Mouse (Mus musculus) embryonic facial prominence, embryonic 15.5 days (tissue): ENCODE data around the gene Hsp90b1. TPM values are rescaled to one million over a fixed set of nuclear protein-coding genes. Genes with fewer than 3 reads are reported as not detected.
"Not testable (repeated sequence)": the region's sequence is repeated elsewhere in the genome, so short reads cannot be mapped to it uniquely, and the experiment has no call there.

Source experiments
- ATAC-seq: fragments of 200-750 bp; cut with Nextera tagmentation; 2 replicates; pipeline ENCODE4 v1.8.0; 2017; ENCODE audit warnings: low read depth, moderate TSS enrichment; ENCODE audit not compliant: insufficient number of reproducible peaks, low FRiP score, low TSS enrichment
- H3K27ac ChIP-seq: fragments of 300-500 bp; sonication (generic); replicated peaks from 2 replicates; pipeline ENCODE4 v1.5.1; 2015; ENCODE audit warnings: mild to moderate bottlenecking, inconsistent platforms
- H3K27me3 ChIP-seq: fragments of 300-500 bp; sonication (generic); 2 replicates; pipeline ENCODE4 v1.6.1; 2015; ENCODE audit warnings: inconsistent platforms
- H3K36me3 ChIP-seq: fragments of 300-500 bp; sonication (generic); 2 replicates; pipeline ENCODE4 v1.6.1; 2015; ENCODE audit warnings: mild to moderate bottlenecking, inconsistent platforms
- H3K4me1 ChIP-seq: fragments of 300-500 bp; sonication (generic); 2 replicates; pipeline ENCODE4 v1.6.1; 2015; ENCODE audit warnings: inconsistent platforms
- H3K4me2 ChIP-seq: fragments of 300-500 bp; sonication (generic); replicated peaks from 2 replicates; pipeline ENCODE4 v1.6.1; 2015; ENCODE audit warnings: mild to moderate bottlenecking, inconsistent platforms
- H3K4me3 ChIP-seq: fragments of 300-500 bp; sonication (generic); replicated peaks from 2 replicates; pipeline ENCODE4 v1.5.1; 2015; ENCODE audit warnings: mild to moderate bottlenecking, inconsistent platforms
- H3K9ac ChIP-seq: fragments of 300-500 bp; sonication (generic); 2 replicates; pipeline ENCODE4 v1.6.1; 2015; ENCODE audit warnings: inconsistent platforms
- H3K9me3 ChIP-seq: fragments of 300-500 bp; sonication (generic); replicated peaks from 2 replicates; pipeline ENCODE4 v1.6.1; 2016; ENCODE audit warnings: inconsistent platforms
- WGBS: fragments of 180-500 bp; shearing (Covaris S2); methylation state at CpG from one replicate; pipeline ENCODE4 v1.1.7; 2015; 5-methylcytosine and 5-hydroxymethylcytosine counted together
- polyA plus RNA-seq: library from polyadenylated mRNA; unstranded; fragments of >200 nt; fragmentation: Nextera tagmentation; extraction: Ambion mirVana; gene quantifications from 2 replicates; pipeline ENCODE4 v1.2.1, GENCODE M21; 2015

Gene Hsp90b1
- polyA plus RNA-seq, 1 experiment from 2014 or later: 610 TPM

- Histone ChIP-seq H3K9me3 (no peaks in the 10 kb centered on the region), H3K9ac (peak overlapping the region; percentile 92), H3K4me1 (peaks cover 45% of the 10 kb centered on the region), H3K27ac (peak overlapping the region; percentile 96), H3K4me3 (peak overlapping the region; percentile 94), H3K27me3 (no peaks in the 10 kb centered on the region), H3K36me3 (peaks cover 32% of the 10 kb centered on the region), H3K4me2 (peak overlapping the region; percentile 73)
- WGBS: 0% methylated on average over 33 of the region's 33 CpGs
- ATAC-seq: no peak
These were observed 619 bp downstream of the Hsp90b1 start for GRCm38 (mm10) chr10:86704589-86705191.

DNA sequence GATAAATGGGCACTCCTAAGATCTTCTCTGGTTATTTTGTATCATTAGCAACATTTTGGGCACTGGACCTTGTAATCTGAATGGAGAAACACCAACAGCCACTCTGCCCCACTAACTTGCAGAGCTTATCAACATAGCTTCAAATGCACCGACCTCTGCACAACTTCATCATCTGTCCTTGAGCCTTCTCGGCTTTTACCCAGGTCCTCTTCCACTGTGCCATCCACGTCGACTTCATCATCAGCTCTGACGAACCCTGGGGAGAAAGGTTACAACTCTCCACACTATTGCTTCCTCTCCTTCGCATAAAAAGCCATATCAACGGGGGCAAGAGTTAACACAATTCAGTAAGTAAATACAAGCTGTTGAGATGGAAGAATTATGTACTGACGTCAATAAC lies 1.2 kb downstream of the Hsp90b1 start:
- Histone ChIP-seq H3K27ac (no peak overlapping the region), H3K4me1 (peaks cover 50% of the 10 kb centered on the region), H3K36me3 (peaks cover 37% of the 10 kb centered on the region), H3K27me3 (no peaks in the 10 kb centered on the region), H3K9me3 (no peaks in the 10 kb centered on the region), H3K9ac (peak overlapping the region; percentile 92), H3K4me2 (peak overlapping the region; percentile 73), H3K4me3 (peak overlapping the region; percentile 94)
- 6% methylated on average over 8 of the region's 8 CpGs for WGBS
- no peak for ATAC-seq

GRCm38 (mm10) chr10:86703375-86703774 lies 1.9 kb downstream of the Hsp90b1 start:
- Histone ChIP-seq H3K4me1 (peaks cover 50% of the 10 kb centered on the region), H3K4me3 (peak overlapping the region; percentile 94), H3K4me2 (peak overlapping the region; percentile 73), H3K27me3 (no peaks in the 10 kb centered on the region), H3K9ac (0 out of 2 replicates have a peak overlapping the region, but pooled peaks have one; percentile 92), H3K9me3 (no peaks in the 10 kb centered on the region), H3K27ac (no peak overlapping the region), H3K36me3 (peaks cover 43% of the 10 kb centered on the region)
- 56% methylated on average over 4 of the region's 4 CpGs for WGBS
- ATAC-seq: no peak

DNA sequence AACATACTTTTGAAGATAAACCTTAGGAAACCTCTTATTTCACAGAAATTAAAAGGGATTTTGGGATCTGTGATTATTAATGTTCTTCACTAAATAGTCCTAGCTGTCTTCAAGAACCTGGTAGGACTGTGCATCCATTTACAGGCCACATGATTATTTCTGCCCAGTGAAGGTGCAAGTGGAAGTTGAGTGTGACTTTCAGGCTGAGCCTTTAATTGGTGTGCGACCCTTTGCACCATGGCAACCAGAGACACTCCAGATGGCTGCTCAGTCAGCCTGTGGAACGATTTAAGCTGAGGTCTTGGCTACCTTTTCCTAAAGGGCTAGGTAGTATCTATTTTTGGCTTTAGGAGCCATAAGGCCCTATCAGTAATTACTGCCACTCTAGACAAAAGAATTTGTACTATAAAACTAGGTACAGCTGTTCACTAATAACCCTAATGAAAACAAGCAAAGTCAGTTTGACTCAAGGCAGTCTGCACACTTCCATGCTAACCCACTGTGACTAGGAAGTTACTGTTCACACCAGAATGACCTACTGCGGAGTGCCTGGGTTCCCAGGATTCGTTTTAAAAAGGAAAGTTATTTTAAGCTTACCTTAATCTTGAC lies 2.9 kb downstream of the Hsp90b1 start:
- H3K9ac ChIP-seq: no peak overlapping the region
- ATAC-seq: no peak
- WGBS: 43% methylated on average over 4 of the region's 4 CpGs
- H3K4me1 ChIP-seq: peaks cover 50% of the 10 kb centered on the region
- H3K9me3 ChIP-seq: no peaks in the 10 kb centered on the region
- H3K36me3 ChIP-seq: peaks cover 51% of the 10 kb centered on the region
- H3K27me3 ChIP-seq: no peaks in the 10 kb centered on the region
- H3K4me2 ChIP-seq: peak overlapping the region; percentile 73
- peak overlapping the region; percentile 94; the same call in 1 of the 2 replicates for H3K4me3 ChIP-seq
- H3K27ac ChIP-seq: no peak overlapping the region

- peaks cover 54% of the 10 kb centered on the region for H3K36me3 ChIP-seq
- H3K9me3 ChIP-seq: no peaks in the 10 kb centered on the region
- peaks cover 45% of the 10 kb centered on the region for H3K4me1 ChIP-seq
- no peak overlapping the region for H3K9ac ChIP-seq
- 50% methylated on average over 3 of the region's 3 CpGs for WGBS
- H3K4me2 ChIP-seq: no peak overlapping the region
- H3K27me3 ChIP-seq: no peaks in the 10 kb centered on the region
- ATAC-seq: no peak
- H3K4me3 ChIP-seq: no peak overlapping the region; the same call in 1 of the 2 replicates
- no peak overlapping the region for H3K27ac ChIP-seq
These were observed 4.3 kb downstream of the Hsp90b1 start for GRCm38 (mm10) chr10:86700973-86701372.

DNA sequence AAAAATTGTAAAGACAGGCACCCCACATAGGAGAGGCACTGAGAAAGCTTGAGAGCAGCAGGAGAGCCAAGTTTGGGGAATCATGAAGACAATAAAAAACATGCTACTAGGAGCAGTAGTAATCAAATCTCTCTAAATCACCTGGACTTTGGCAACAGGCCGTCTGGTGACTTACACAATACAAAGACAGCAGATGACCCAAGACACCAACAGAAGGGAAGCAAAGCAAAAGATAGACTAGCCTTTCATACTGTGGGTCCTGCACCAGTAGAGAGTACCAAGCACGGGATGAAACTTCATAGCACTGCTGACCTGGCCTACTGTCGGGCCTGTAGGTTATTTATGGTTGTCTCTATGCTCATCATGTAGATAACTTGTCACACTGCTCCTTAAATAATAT lies 5.1 kb downstream of the Hsp90b1 start:
- H3K27me3 ChIP-seq: no peaks in the 10 kb centered on the region
- 73% methylated on average over 3 of the region's 3 CpGs for WGBS
- no peak for ATAC-seq
- peaks cover 45% of the 10 kb centered on the region for H3K4me1 ChIP-seq
- H3K9me3 ChIP-seq: no peaks in the 10 kb centered on the region
- H3K36me3 ChIP-seq: peaks cover 61% of the 10 kb centered on the region
- H3K4me2 ChIP-seq: no peak overlapping the region
- H3K9ac ChIP-seq: no peak overlapping the region
- no peak overlapping the region for H3K4me3 ChIP-seq
- H3K27ac ChIP-seq: no peak overlapping the region

- not testable (repeated sequence) for ATAC-seq, H3K4me1 ChIP-seq, H3K9me3 ChIP-seq, H3K27ac ChIP-seq, H3K27me3 ChIP-seq
- Histone ChIP-seq H3K4me2 (peak overlapping the region; percentile 65), H3K36me3 (peaks cover 12% of the 10 kb centered on the region), H3K9ac (peak overlapping the region; percentile 63; the same call in 1 of the 2 replicates), H3K4me3 (peak overlapping the region; percentile 72)
- 21% methylated on average over 9 of the region's 9 CpGs for WGBS
These were observed 19.3 kb downstream of the Hsp90b1 start for GRCm38 (mm10) chr10:86686017-86686360.

DNA sequence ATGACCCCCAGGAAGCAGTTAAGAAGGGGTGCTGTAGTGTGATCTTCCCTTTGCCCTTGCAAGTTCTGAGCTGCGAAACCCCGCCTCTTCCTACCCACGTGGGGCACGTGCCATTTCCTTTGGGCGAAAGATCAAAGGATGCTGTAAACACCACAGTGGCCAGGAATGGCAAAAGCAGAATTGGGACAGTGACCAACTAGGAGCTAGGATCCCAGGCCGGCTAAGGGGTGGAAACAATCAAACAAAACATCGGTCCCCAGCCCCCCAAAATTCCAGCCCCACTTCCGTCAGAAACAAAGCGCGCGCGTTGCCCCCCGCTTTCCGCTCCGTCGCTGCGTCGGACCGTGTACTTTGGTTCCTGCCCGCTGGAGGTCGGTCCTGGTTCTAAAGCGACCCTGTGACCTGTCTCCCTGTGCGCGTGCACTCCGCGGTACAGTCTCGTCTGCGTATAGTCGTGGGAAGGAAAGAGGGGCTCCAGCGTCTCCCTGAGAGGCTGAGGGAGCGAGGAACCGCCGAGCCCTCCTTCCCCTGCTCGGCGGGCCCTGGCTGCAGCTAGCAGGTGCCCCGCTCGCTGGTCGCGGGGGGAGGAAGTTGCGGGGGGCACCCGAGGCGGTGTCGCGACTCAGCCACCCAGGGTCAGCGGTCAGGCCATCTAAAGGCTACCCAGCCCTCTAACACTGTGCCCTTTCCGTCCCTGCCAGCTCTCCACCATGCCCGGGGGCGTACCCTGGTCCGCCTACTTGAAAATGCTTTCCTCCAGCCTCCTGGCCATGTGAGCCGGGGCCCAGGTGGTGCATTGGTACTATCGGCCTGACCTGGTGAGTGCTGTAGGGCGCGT lies 19.9 kb downstream of the Hsp90b1 start:
- peak; percentile 88 for ATAC-seq
- not testable (repeated sequence) for H3K27me3 ChIP-seq, H3K36me3 ChIP-seq, H3K9me3 ChIP-seq, H3K4me1 ChIP-seq
- H3K4me3 ChIP-seq: peak overlapping the region; percentile 72
- peak overlapping the region; percentile 63 for H3K9ac ChIP-seq
- H3K4me2 ChIP-seq: peak overlapping the region; percentile 65
- WGBS: under 1% methylated on average over 53 of the region's 53 CpGs
- H3K27ac ChIP-seq: peak overlapping the region; percentile 89

GRCm38 (mm10) chr10:86684797-86685178 lies 20.5 kb downstream of the Hsp90b1 start:
- H3K27me3 ChIP-seq, H3K9me3 ChIP-seq, H3K9ac ChIP-seq, ATAC-seq, H3K36me3 ChIP-seq, H3K4me1 ChIP-seq: not testable (repeated sequence)
- WGBS: 29% methylated on average over 2 of the region's 2 CpGs
- 0 out of 2 replicates have a peak overlapping the region, but pooled peaks have one; percentile 89 for H3K27ac ChIP-seq
- peak overlapping the region; percentile 72 for H3K4me3 ChIP-seq
- peak overlapping the region; percentile 65 for H3K4me2 ChIP-seq

GRCm38 (mm10) chr10:86670550-86670949 lies 34.8 kb downstream of the Hsp90b1 start:
- H3K9ac ChIP-seq, H3K27me3 ChIP-seq, H3K27ac ChIP-seq, ATAC-seq, H3K4me3 ChIP-seq, H3K36me3 ChIP-seq, H3K4me1 ChIP-seq, H3K9me3 ChIP-seq, H3K4me2 ChIP-seq: not testable (repeated sequence)
- 88% methylated on average over 4 of the region's 4 CpGs for WGBS
